Mouse (Mus musculus) CD4-positive, CD25-positive, alpha-beta regulatory T cell, adult 4 months (primary cell): ENCODE data around the gene Agt. TPM values are rescaled to one million over a fixed set of nuclear protein-coding genes. Genes with fewer than 3 reads are reported as not detected.
A peak's percentile ranks its signal among the peaks of the same experiment; 100 is the strongest.

ENCODE experiments used
- ATAC-seq: one replicate; pipeline ENCODE4 v1.8.0; 2017
- polyA plus RNA-seq, 2 experiments: library from polyadenylated mRNA; unstranded; fragments of 100-300 nt; shearing (Covaris generic); gene quantifications; one replicate each; pipeline ENCODE4 v1.2.1; 2017

Gene Agt
- polyA plus RNA-seq = not detected

DNA sequence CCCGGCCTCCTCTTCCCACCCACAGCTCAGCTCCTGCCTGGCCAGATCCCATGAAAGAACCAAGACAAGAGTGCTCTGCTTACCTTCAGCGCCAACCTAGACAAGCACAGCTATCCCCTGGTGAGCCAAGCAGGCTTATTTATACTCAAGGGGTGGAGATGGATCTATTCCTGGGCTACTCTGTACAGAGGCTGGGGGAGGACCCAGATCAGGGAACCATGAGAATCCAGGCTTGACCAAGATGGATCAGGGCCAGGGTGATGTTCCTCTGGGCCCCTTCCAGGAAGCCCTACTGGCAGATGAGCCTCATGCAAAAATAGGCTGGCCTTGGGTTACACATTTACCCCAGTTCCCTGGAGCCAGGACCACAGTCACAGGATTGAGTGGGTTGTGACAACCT lies at the start of gene Agt:
Gene Agt, minus strand, starts transcription at position 114 of the 400 bp plus-strand sequence.
- ATAC-seq = no peak

DNA sequence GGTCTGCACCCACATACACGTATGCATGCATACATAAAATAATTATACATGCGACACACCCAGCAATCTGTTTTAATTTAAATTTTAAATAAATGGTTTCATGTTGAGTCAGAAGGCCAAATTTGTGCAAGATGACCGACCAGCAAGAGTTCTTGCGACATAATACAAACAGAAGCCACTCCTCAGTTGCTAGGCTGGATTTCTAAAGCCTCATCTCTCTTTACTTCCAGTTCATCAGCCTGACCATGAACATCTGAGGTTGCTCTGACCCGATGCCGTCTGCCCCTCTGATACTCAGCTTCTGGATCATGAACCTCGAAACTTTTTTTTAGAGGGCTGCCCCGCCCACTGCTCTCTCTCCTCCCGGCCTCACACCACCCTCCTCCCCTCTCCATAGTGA lies 48.7 kb upstream of the Agt start:
- no peak for ATAC-seq

DNA sequence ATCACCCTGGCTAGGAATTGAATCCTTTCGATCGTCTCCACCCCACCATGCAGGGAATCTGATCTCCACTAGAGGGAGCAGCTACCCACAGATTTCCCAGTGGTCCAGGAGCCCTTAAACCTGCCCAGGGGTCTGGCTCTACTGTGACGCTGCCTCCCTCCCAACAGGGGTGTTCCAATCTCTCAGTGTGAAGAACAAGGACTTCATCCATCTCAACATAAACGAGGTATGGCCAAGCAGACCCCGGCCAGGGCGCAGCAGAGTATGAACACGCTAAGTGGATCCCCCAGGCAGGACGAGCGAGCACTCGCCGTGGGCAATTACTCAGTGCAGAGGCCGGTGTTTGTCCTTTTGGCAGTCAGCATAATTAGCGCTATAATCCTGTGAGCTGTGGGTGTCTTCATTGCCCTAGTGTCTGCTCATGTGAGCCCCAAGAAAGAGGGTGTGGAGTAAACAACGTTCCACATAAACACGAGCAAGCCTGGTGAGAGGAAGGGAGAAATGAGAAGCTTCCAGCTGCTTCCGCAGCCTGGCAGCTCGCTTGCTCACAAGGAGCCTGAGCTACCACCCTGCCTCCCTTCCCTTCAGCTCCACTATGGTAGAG lies 47.9 kb upstream of the Agt start:
- peak; percentile 58 for ATAC-seq

DNA sequence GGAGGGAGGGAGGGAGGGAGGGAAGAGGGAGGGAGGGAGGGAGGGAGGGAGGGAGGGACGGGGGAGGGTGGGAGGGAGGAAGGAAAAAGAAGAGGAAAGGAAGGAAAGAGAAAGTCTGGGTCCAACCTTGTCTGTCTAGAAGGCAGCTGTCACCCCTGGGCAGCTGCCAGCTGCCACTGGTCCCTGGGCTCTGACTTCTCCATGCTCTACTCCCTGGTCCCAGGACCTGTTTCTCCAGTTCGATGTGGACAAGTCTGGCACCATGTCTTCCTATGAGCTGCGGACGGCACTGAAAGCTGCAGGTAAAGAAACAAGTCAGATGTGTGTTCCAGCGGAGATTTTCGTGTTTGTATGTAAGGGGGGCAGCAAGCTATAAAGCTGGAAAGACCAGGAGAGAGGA lies 44.8 kb upstream of the Agt start:
- no peak for ATAC-seq

DNA sequence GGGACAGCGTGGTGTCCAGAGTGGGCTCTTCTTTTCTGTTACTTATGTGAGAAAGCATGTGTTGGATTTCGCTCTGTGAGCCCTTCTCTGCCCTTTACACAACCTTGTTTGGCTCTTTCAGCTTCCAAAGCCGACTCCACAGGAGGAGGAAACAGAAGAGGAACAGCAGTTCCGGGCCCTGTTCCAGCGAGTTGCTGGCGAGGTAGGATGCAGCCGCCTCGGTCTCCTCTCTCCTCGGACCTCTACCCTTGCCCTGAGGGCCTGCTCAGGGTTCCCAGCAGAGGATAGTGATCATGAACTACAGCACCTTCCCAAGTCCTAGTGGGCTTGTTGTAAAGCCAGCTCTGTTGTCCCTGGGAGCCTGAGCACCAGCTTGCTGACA lies 39.5 kb upstream of the Agt start:
- ATAC-seq = no peak

DNA sequence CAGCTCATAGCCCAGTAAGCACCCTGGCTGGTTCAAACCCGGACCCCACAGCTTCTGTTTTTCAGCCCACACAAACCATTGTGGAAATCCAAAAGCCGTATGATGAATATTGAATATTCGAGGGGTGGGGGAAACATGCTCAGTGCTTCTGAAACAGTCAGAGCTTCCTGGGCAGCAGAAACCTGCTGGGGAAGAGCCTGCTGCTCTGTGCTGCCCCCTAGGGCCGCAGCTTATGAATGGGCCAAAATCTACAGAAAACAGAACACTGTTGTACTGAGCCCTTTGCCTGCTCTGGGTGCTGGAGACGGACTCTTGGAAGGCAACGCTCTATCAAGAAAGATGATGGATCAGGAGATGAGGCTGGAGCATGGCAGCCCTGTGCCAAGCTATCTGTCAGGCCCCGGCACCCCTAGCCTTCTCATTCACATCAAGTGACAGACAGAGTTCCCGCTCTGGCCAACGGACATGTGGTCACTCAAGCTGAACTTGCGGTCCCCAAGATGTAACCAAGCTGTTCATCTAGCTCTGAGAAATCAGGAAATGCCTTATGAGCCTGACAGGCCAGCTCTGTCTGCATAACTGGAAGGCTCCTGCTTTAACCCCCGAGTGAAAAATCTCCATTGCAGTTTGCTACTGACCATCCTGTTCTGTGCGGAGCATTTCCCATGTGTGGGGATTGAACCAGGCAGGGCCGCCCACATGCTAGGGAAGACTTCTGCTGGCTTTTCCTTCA lies 38.9 kb upstream of the Agt start:
- no peak for ATAC-seq

DNA sequence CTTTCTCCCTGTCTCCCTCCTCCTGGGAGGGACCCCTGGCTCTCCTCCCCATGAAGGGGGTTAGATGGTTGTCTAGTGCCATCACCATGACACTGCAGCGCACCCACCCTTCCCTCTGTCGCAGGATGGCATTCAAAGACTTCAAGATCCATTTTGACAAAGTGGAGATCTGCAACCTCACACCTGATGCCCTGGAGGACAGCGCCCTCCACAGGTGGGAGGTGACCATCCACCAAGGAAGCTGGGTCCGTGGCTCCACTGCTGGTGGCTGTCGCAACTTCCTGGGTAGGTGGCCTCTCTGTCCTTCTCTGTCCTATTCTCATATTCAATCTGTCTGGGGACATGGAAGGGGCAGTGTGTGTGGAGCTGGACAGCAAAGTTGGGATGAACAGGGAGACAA lies 34.6 kb upstream of the Agt start:
- no peak for ATAC-seq

DNA sequence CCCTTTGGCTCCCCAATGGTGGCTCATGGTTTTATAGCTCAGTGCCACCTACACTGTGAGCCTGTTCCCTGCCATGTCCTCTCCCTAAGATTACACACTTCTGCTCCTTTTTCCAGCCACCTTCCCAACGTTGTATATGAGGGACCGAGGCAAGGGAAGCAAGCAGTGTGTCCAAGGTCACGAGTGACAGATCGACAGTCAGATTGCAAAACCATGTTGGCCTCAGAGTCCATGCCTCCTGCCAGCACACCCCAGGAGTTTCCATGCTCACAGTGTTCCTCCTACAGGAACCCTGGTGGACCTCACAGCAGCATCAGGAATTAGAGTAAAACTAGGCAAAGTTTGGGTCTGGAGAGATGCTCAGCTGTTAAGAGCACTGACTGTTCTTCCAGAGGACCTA lies 19.9 kb upstream of the Agt start:
- no peak for ATAC-seq

DNA sequence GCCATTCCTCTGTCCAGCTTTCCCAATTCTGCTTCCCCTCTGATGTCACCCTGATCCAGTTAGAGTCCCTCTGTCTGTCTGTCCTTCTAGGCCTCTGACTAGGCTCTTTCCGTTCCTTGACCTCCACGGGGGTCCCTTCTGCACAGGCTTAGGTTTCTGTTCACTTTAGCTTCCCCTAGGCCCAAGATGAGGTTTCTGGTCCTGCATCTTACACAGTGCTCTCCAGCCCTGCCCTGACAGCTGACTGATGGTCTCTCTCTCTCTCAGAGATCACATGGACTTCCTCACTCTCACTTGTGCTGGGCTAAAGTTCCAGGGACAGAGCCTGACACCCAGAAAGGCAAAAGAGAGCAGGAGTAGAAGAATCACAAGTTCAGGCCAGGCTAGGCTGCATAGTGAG lies 17.1 kb upstream of the Agt start:
- no peak for ATAC-seq

DNA sequence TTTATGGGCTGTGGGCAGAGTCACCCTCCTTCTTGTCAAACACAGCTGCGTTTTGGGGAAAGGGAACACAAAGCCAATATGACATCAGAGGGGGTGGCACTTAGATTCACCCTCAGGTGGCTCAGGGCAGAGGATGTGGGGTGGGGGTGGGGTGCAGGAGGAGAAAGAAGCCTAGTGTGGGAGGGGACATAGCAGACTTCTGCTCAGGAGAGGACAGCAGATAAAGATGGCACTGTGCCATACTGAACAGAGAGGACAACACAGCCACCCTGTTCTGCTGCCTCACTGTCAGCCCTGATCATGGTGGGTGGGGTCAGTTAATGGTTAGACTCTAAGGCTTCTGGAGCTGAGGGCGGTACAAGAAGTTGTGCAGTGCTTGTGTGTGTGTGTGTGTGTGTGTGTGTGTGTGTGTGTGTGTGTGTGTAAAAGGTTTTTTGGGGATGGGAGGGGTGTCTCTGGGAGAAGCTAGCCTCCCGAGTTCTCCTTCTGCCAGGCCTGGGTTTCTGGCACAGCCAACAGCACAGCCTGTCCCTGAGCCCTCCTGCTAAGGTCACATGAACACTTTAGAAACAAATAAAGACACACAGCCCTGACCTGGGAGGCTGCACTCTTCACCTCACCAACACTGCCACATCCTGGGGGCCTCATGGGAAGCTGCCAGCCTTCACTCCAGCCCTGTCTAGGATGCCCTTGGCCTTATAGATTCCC lies 16.4 kb upstream of the Agt start:
- no peak for ATAC-seq

DNA sequence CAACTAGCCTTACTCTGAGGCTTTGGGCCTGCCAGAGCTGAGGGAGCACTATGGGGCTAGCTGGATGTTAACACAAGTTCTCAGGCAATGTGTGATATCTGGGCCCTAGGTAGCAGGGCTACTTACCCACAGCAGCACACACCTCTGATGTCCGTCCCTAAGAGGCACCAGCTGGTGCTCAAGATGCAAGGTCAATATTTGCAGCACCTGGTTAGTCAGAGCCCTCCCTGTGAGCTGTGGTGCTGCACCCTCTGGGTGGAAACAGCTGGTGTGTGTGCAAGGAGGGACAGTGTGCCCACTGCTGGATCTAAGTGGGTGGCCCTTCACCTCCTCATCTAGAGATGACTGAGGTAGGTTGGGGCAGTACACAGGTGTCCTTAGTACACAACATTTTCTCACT lies 7.2 kb upstream of the Agt start:
- ATAC-seq = no peak

DNA sequence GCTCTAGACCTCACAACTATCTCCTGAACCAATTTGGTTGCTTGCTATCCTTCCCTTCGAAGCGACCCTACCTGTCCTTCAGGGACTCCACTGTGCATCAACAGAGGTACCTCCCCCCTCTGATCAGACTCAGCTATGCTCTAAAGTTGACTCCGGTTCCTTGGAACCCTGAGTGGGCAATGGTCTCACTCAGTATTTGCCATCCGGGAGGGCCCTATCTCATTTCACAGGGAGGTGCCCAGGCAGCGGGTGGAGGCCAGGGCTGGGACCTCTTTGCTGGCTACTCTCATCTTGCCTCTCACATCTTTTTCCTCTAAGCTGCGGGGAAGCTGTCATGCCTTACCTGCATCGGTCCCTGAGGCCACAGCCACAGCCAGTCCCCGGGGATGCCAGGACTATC lies 6.3 kb upstream of the Agt start, which contains the start of gene Capn9:
Gene Capn9, plus strand, starts transcription at position 301 of the 400 bp plus-strand sequence.
- no peak for ATAC-seq

DNA sequence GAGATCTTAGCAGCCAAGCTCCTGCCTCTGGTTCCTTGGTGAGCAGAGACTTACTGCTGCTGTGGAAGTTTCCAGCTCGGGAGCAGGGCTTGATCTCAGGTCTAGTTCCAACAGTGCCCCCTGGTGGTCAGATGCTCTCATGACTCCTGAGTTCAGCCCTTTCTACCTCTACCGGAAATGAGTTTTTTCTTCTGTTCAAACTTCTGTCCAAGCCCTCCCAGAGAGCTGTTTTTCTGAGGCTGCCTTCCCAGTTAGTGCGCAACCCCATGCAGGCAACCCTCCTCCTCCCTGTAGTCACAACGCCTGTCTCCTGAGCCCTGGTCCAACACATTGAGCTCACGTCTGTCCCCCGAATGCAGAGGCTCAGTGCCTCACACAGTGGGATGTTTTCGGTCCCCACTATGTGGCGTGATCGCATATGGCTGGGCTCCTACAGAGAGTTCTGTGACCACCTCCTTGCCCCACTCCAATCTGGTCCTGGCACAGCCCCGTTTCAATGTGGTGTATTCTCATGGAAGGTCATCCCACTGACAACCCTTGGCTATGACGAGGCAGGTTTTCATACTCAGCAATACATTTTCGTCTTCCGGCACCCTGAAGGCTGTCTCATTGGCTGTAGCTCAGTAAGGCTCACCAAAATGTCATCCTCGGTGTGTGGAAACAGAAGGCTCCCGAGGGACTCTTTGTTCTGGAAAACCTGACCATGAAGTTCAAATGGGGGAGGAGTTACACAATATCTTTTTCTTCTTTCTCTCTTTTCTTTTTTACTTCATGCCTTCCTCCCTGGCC lies 4.2 kb upstream of the Agt start:
- peak; percentile 71 for ATAC-seq

DNA sequence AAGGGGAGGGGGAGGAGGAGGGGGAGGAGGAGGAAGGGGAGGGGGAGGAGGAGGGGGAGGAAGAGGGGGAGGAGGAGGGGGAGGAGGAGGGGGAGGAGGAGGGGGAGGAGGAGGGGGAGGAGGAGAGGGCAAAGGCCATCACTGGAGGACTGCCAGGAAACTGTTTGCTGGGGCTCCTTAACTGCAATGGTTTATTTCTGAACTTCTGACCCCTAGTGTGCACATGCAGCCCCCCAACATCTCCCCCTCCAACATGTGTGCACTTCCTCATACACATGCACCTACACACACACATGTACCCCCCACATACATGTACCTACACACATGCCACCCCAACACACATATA lies 2.9 kb upstream of the Agt start:
- no peak for ATAC-seq

DNA sequence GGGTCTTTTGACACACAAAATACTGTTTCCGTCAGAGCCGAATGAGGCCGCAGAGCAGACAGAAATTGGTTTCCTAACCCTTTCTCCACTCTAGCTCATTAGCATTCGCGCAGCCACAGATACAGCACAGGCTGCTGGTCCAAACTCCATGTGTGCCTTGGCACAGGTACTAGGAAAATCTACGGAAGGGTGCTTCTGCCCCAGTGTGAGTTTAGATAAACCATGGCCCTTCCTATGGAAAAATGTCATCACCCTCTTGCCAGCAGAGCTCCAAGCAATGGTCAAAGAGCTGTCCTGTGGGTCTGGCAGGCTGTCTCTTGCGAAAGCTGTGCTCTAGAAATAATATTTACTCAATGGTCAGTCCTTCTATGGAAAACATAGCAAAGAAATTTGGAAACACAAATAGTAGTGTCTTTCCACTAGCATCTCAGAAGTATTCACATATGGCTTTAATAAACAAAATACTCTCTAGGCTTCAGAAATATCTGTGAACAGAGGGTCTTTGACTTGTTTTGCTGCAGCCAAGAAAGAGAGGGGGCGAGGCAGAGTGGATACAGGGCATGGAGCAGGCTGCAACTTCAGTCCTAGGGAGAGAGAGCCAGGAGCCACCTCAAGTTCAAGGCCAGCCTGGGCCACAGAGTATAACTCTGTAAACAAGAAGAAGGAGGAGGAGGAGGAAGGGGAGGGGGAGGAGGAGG lies 2.4 kb upstream of the Agt start:
- ATAC-seq = no peak

DNA sequence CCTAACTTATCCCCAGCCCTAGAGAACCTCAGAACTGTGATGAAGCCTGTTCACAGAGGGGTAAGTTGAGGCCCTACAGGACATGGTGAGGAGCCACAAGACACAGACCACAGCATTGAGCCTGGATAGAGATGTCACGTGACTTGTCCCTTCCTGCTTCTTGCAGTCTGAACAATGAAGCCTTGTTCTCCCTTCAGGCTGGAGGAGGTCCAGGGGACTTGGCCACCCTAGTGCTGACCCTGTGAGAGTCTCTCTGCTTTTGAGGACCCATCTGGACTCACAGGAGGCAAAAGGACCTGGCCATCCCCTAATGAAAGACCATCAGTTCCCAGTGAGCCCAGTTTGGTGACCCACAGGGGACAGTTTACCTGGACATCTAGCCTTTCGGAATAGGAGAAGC lies 406 bp downstream of the Agt start:
- ATAC-seq = no peak

DNA sequence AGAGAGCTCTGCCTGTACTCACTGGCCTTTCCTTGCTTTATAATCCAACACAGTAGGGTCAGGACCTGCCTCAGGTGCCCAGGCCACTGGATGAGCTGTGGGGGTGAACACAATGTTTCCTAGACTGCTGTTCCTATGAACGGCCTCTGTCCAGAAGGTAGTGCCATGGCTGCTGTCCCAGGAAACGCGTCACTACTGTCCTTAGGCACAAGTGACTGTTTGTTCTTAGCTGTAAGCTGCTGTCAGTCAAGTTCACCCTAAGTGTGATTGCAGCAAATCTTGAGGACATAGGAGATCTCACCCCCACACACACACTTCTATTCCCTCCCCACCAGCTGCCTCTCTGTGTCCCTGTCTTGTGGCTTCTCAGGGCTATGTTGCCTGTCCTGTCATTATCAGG lies 1.9 kb downstream of the Agt start:
- ATAC-seq = no peak

DNA sequence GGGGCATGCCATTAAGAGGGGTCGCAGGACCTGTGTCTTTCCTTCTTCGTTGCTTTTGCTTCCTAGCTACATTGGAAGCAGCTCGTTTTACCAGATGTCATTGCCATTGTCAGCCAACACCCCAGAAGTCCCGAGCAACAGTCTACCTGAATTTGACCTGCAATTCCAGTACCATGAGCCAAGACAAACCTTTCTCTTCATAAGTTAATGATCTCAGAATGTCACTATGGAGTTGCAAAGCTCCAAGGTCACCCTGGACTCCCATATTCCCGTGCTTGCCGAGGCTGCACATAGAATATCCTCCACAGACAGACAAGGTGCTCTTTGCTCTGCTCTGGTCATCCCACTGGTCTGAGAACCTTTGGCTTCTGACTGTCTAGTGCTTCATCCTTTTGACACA lies 2.4 kb downstream of the Agt start:
- ATAC-seq = no peak

DNA sequence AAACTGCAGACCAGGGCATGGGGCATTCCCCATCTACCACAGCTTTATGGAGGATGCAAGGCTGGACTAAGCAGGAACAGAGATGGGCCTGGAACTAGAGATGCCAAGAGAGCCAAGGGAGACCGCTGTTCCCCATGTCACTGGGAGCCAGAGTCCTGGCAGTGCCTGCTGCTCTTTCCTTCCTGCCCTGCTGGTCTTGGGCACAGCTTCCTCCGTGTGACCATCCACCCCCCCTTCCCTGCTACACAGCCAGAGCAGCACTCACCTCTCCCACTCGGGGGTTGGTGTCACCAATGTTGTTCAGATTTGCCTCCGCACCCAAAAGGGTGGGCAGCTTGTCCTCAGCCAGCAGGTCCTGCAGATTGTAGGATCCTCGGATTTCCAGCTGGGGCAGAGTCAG lies 12.0 kb downstream of the Agt start:
- ATAC-seq = no peak

DNA sequence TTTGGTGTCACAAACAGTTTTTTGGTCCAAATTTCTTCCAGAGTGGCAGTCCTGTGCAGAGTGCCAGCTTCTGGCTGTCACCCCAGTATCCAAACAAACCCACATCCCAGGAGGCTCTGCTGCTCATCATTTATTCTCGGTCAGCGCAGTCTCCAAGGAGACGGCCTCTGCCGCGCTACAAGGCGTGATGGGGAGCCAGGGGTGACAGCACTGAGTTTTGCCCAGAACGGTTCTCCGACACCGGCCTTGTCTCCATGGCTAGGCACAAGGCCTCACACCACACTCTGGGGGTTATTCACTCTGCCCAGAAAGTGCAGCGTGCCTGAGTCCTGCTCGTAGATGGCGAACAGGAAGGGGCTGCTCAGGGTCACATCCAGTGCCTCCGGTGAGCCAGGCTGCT lies 12.8 kb downstream of the Agt start:
- no peak for ATAC-seq

DNA sequence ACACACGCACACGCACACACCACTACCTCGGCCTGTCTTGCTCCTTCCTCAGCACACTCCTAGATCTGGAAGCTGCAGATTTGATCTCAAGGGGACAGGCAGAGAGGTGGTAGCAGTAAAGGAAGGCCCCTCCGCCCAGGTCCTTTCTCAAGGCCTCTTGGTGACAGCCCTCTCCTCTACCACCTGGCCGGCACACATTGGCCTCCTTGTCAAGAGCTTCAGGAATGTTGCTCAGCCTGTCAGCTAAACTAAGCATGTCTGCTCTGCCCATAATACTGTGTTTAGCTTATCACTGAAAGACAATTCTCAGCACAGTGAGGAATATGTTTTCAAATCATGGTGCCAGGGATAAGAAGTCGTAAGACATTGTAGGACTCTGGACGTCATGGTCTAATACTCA lies 13.3 kb downstream of the Agt start:
- no peak for ATAC-seq

DNA sequence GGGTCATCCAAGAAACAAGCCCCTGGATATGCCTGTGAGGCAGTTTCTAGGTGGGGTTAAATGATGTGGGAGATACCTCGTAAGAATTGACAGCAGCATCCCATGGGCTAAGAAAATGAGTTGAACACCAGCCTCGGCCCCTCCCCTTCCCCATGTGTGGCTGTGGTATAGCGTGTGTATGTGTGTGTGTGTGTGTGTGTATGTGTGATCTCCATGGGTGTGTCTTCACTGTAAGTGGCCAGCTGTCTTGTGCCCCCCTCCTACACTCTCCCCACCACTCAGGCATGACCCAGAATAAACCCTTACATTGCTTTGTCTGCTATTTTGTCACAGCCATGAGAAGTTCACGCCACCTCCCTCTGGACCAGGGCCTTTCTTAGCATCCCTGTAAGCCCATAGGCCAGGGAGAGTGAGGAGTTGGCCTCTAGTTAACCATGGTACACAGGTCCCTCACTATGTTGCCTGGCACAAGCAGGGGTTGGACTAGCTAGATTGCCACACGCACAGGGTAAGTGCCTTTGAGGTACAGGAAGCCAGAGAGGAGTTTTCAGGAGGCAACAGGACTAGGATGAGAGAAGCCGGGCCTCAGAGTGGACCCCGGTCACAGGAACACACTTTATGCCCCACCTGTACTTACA lies 14.3 kb downstream of the Agt start:
- no peak for ATAC-seq
